Mouse (Mus musculus) activated CD4-positive, CD25-positive, alpha-beta regulatory T cell, adult 4 months (primary cell): ENCODE results near the gene Suclg2. TPM values are rescaled to one million over a fixed set of nuclear protein-coding genes. Genes with fewer than 3 reads are reported as not detected.
"Not testable (repeated sequence)": the region's sequence is repeated elsewhere in the genome, so short reads cannot be mapped to it uniquely, and the experiment has no call there.

Experiments
- ATAC-seq: one replicate; pipeline ENCODE4 v1.8.0; 2017
- polyA plus RNA-seq, 2 experiments: library from polyadenylated mRNA; unstranded; fragments of 100-300 nt; shearing (Covaris generic); gene quantifications; one replicate each; pipeline ENCODE4 v1.2.1; 2017

Suclg2 gene
- polyA plus RNA-seq, 2 experiments from 2014 or later = 22.3 to 24.7 TPM

GRCm38 (mm10) chr6:95619817-95620216, 98.8 kb downstream of the Suclg2 start:
- no peak for ATAC-seq

GRCm38 (mm10) chr6:95618434-95618833, 100.2 kb downstream of the Suclg2 start:
- ATAC-seq = no peak

GRCm38 (mm10) chr6:95613228-95613627, 105.4 kb downstream of the Suclg2 start:
- peak; percentile 69 for ATAC-seq

- ATAC-seq = no peak
These were observed 106.1 kb downstream of the Suclg2 start for GRCm38 (mm10) chr6:95612412-95613022.

- no peak for ATAC-seq
These were observed 107.5 kb downstream of the Suclg2 start for GRCm38 (mm10) chr6:95611059-95611458.

GRCm38 (mm10) chr6:95608123-95608522, 110.5 kb downstream of the Suclg2 start:
- no peak for ATAC-seq

GRCm38 (mm10) chr6:95600731-95601130, 117.9 kb downstream of the Suclg2 start:
- not testable (repeated sequence) for ATAC-seq

GRCm38 (mm10) chr6:95596766-95597750, 121.5 kb downstream of the Suclg2 start:
- no peak for ATAC-seq

- ATAC-seq = no peak
These were observed 122.7 kb downstream of the Suclg2 start for GRCm38 (mm10) chr6:95595852-95596251.

GRCm38 (mm10) chr6:95594239-95594638, 124.4 kb downstream of the Suclg2 start:
- ATAC-seq = no peak

- no peak for ATAC-seq
These were observed 126.2 kb downstream of the Suclg2 start for GRCm38 (mm10) chr6:95592396-95592795.

- no peak for ATAC-seq
These were observed 128.1 kb downstream of the Suclg2 start for GRCm38 (mm10) chr6:95590463-95590862.

GRCm38 (mm10) chr6:95587108-95587796, 131.3 kb downstream of the Suclg2 start:
- ATAC-seq = no peak

- ATAC-seq = no peak
These were observed 136.7 kb downstream of the Suclg2 start for GRCm38 (mm10) chr6:95581893-95582292.

GRCm38 (mm10) chr6:95579792-95580191, 138.8 kb downstream of the Suclg2 start:
- ATAC-seq = no peak

GRCm38 (mm10) chr6:95575531-95575930, 143.1 kb downstream of the Suclg2 start:
- no peak for ATAC-seq

GRCm38 (mm10) chr6:95574867-95575266, 143.7 kb downstream of the Suclg2 start:
- no peak for ATAC-seq

GRCm38 (mm10) chr6:95574389-95574788, 144.2 kb downstream of the Suclg2 start:
- no peak for ATAC-seq

- no peak for ATAC-seq
These were observed 145.4 kb downstream of the Suclg2 start for GRCm38 (mm10) chr6:95573035-95573759.

- no peak for ATAC-seq
These were observed 147.0 kb downstream of the Suclg2 start for GRCm38 (mm10) chr6:95571620-95572019.

- no peak for ATAC-seq
These were observed 155.1 kb downstream of the Suclg2 start for GRCm38 (mm10) chr6:95563355-95564009.

- no peak for ATAC-seq
These were observed 162.3 kb downstream of the Suclg2 start for GRCm38 (mm10) chr6:95556320-95556719.
